Mouse (Mus musculus) testis, adult 2 months (tissue): ENCODE results near the gene Bbs2. TPM values are rescaled to one million over a fixed set of nuclear protein-coding genes. Genes with fewer than 3 reads are reported as not detected.
"Not testable (repeated sequence)": the region's sequence is repeated elsewhere in the genome, so short reads cannot be mapped to it uniquely, and the experiment has no call there.

Experiments used
- H3K27ac ChIP-seq: fragments of 200-500 bp; 2 replicates; pipeline ENCODE4 v1.5.1; 2012; ENCODE audit warnings: low read depth, low read length; ENCODE audit not compliant: control insufficient read depth, insufficient read depth
- H3K27me3 ChIP-seq: fragments of 200-500 bp; 2 replicates; pipeline ENCODE4 v1.6.1; 2012; ENCODE audit warnings: mild to moderate bottlenecking, low read length, moderate library complexity; ENCODE audit not compliant: control insufficient read depth, insufficient read depth
- H3K36me3 ChIP-seq: fragments of 200-500 bp; 2 replicates; pipeline ENCODE4 v1.6.1; 2012; ENCODE audit warnings: mild to moderate bottlenecking, low read length; ENCODE audit not compliant: control insufficient read depth, insufficient read depth
- H3K4me1 ChIP-seq: fragments of 200-500 bp; 2 replicates; pipeline ENCODE4 v1.6.1; 2012; ENCODE audit warnings: low read length; ENCODE audit not compliant: control insufficient read depth, insufficient read depth
- H3K4me3 ChIP-seq: fragments of 200-500 bp; 2 replicates; pipeline ENCODE4 v1.5.1; 2012; ENCODE audit warnings: low read depth, mild to moderate bottlenecking, low read length, moderate library complexity, mixed read lengths; ENCODE audit not compliant: control insufficient read depth
- CTCF ChIP-seq: fragments of 200-500 bp; IDR thresholded peaks from 2 replicates; pipeline ENCODE4 v1.5.1; 2012; ENCODE audit warnings: low read depth, mild to moderate bottlenecking, inconsistent platforms, low read length, moderate library complexity; ENCODE audit not compliant: control insufficient read depth, insufficient read depth, insufficient replicate concordance
- POLR2A ChIP-seq: fragments of 200-500 bp; IDR thresholded peaks from 2 replicates; pipeline ENCODE4 v1.6.1; 2012; ENCODE audit warnings: low read depth, mild to moderate bottlenecking, inconsistent platforms, low read length, moderate library complexity; ENCODE audit not compliant: control insufficient read depth
- polyA plus RNA-seq: library from polyadenylated mRNA; depleted of rRNA; stranded (reverse); fragments of >200 nt; gene quantifications from 2 replicates; pipeline ENCODE4 v1.2.3, GENCODE M21; 2012; rRNA removed

Gene Bbs2
- 38.0 and 39.9 TPM in 2 replicates for polyA plus RNA-seq

DNA sequence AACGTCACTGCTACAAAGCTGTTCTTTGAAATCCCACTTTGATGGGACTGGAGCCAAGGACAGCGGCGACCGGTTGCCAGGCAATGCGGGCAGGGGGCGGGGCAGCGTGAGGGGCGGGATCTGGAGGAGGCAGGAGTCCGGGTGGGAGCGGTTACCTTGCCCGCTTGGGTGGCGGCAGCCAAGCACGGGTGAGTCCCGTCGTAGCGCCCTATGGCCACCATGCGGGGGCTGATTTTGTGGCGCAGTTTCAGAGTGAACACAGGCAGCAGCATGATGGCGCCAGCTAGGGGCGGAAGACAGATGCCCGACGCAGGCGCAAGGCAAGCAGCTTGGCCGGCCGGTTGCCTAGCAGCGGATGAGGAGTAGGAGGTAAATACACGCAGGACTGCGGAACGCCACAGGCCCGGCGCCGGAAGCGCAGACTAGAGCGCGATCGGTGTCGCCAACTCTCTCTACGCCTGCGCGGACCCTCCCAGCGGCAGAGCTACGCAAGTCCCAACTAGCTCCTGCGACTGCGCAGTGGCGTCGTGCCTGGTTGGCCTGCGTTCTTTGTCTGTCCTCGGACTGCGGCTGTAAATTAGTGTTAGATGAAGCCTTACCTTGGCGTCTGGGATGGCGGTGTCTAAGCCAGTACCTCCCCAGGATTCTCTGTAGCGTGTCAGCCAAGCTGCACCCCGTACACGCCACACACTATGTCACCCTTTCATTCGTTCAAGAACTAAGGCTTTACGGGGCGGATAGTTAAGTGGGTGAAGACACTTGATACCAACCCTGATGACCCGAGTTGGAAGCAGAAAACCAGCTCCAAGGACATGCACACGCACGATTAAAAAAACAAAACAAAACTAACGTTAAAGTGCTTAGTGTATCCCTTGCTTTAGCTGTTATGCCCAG, at the start of gene Bbs2:
Gene Bbs2, minus strand, starts transcription at position 848 of the 894 bp plus-strand sequence.
- TF ChIP-seq POLR2A: peak; percentile 99
- no peak for TF ChIP-seq CTCF
- H3K27me3 ChIP-seq: no peaks in the 10 kb centered on the region
- H3K4me3 ChIP-seq: peak within 1 kb of the TSS; percentile 85
- peaks cover 2% of the 10 kb centered on the region; the same call in 1 of the 2 replicates for H3K4me1 ChIP-seq
- H3K27ac ChIP-seq: peak within 1 kb of the TSS; percentile 93
- H3K36me3 ChIP-seq: no peaks in the 10 kb centered on the region

DNA sequence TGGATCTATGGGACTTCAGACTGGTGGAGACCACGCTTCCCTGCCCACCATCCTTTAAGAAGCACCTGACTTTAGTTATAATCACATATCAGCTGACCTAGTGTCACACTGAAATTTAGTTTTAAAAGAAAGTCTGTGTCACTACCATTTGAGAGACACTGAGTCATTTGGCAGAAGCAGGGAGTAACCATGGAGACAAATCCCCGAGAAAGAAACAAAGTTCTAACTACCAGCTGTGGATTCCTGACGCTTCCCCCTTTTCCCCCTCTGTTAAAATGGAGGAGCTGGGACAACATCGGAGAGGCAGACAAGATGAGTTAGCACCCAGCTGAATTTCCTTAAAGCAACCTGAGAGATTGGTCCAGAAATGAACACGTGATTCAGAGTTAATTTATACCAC, 49.5 kb upstream of the Bbs2 start:
- Histone ChIP-seq H3K27me3 (no peaks in the 10 kb centered on the region), H3K27ac (no peak overlapping the region), H3K4me1 (peaks cover 3% of the 10 kb centered on the region), H3K4me3 (no peak overlapping the region), H3K36me3 (no peaks in the 10 kb centered on the region)
- TF ChIP-seq CTCF (no peak), POLR2A (no peak)

GRCm38 (mm10) chr8:94140266-94140795, 41.6 kb upstream of the Bbs2 start:
- Histone ChIP-seq H3K4me1 (no peaks in the 10 kb centered on the region), H3K36me3 (no peaks in the 10 kb centered on the region), H3K27me3 (no peaks in the 10 kb centered on the region), H3K27ac (no peak overlapping the region), H3K4me3 (no peak overlapping the region)
- TF ChIP-seq CTCF (no peak), POLR2A (no peak)

GRCm38 (mm10) chr8:94136933-94137332, 38.2 kb upstream of the Bbs2 start, which contains the start of gene Mt4:
Gene Mt4 (plus strand): TSS chr8:94137197.
- Histone ChIP-seq H3K4me3 (no peak within 1 kb of the TSS), H3K27me3 (no peaks in the 10 kb centered on the region), H3K27ac (no peak within 1 kb of the TSS), H3K4me1 (no peaks in the 10 kb centered on the region), H3K36me3 (no peaks in the 10 kb centered on the region)
- no peak for TF ChIP-seq CTCF
- no peak for TF ChIP-seq POLR2A

- no peaks in the 10 kb centered on the region for H3K4me1 ChIP-seq
- no peak overlapping the region for H3K4me3 ChIP-seq
- H3K27me3 ChIP-seq: no peaks in the 10 kb centered on the region
- H3K36me3 ChIP-seq: no peaks in the 10 kb centered on the region
- TF ChIP-seq POLR2A (no peak), CTCF (no peak)
- H3K27ac ChIP-seq: no peak overlapping the region
Observed at GRCm38 (mm10) chr8:94136192-94136591, 37.5 kb upstream of the Bbs2 start.

DNA sequence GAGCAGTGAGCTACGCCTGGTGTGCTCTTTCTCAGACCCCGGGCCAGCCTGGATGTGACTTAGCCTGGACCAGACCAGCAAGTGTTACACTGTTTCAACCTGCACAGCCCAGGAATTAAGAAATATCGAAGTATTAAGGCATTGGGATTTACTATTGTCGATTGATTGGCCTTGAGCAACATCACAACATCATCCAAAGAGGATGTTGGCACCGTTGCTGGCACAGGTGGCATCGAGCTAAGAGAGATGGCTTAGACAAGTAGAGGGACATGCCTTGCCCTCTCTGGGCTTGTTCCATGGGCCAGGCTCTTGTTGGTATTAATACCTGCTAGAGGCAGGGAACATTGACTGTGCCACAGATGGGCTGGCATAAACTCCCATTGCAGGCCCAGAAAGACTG, 36.8 kb upstream of the Bbs2 start:
- TF ChIP-seq POLR2A: no peak
- TF ChIP-seq CTCF: no peak
- Histone ChIP-seq H3K27ac (no peak overlapping the region), H3K27me3 (no peaks in the 10 kb centered on the region), H3K4me3 (no peak overlapping the region), H3K36me3 (no peaks in the 10 kb centered on the region), H3K4me1 (no peaks in the 10 kb centered on the region)

DNA sequence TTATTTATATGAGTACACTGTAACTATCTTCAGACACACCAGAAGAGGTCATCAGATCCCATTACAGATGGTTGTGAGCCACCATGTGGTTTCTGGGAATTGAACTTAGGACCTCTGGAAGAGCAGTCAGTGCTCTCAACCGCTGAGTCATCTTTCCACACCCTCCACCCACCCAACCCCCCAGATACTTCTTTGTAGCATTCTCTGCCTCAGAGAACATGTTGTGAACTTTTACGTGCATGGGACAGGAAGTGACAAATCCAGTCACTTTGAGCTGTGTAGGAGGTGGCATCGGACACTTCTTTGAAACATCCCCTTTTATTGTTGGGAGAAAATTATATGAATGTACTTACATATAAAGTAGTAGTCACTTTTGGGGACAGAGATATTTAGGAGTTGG, 35.9 kb upstream of the Bbs2 start:
- H3K4me3 ChIP-seq, H3K36me3 ChIP-seq, H3K27ac ChIP-seq, H3K27me3 ChIP-seq, H3K4me1 ChIP-seq: not testable (repeated sequence)
